Mouse (Mus musculus): Measurements from ENCODE around the gene Fabp6. TPM values are rescaled to one million over a fixed set of nuclear protein-coding genes. Genes with fewer than 3 reads are reported as not detected.

Gene Fabp6
- polyA plus RNA-seq, 1 experiment from 2014 or later: 0.36 TPM

GRCm38 (mm10) chr11:43546678-43547077 lies 54.7 kb downstream of the Fabp6 start:
- no peaks in the 10 kb centered on the region for H3K27me3 ChIP-seq (ENCODE audit: insufficient read depth, low read length)
- no peak overlapping the region for H3K4me2 ChIP-seq (ENCODE audit: low read length)
- H3K9ac ChIP-seq (ENCODE audit: low read depth, low read length): no peak overlapping the region
- no peak for DNase-seq (ENCODE audit: low spot score)
- no peak overlapping the region for H3K27ac ChIP-seq
- ATAC-seq (replicated peaks; ENCODE audit: low FRiP score, low read depth): no peak
- no peaks in the 10 kb centered on the region for H3K9me3 ChIP-seq (replicated peaks; ENCODE audit: low read length)
- peaks cover 24% of the 10 kb centered on the region for H3K4me1 ChIP-seq (replicated peaks; ENCODE audit: insufficient read depth, low read length)
- H3K4me3 ChIP-seq (replicated peaks; ENCODE audit: low read depth, low read length): no peak overlapping the region
- H3K36me3 ChIP-seq (ENCODE audit: insufficient read depth, low read length): no peaks in the 10 kb centered on the region
- WGBS: 54% methylated on average over 4 of the region's 4 CpGs
- TF ChIP-seq CTCF (IDR thresholded peaks at IDR 0.05; ENCODE audit: low read depth): no peak

Other genes starting within 250 kb of the Fabp6 start
- gene Pttg1, start 175.3 kb downstream of the Fabp6 start, polyA plus RNA-seq (2015; fragmentation: Nextera tagmentation; extraction: Ambion mirVana): 170 and 180 TPM in 2 replicates
- 62.6 and 64.0 TPM in 2 replicates for gene Slu7, start 167.8 kb downstream of the Fabp6 start, polyA plus RNA-seq (2015; fragmentation: Nextera tagmentation; extraction: Ambion mirVana)
- 27.2 and 28.0 TPM in 2 replicates for gene C1qtnf2, start 127.3 kb downstream of the Fabp6 start, polyA plus RNA-seq (2015; fragmentation: Nextera tagmentation; extraction: Ambion mirVana)
- gene Ccnjl, start 72.8 kb downstream of the Fabp6 start, polyA plus RNA-seq (2015; fragmentation: Nextera tagmentation; extraction: Ambion mirVana): 14.1 and 14.2 TPM in 2 replicates
- 3.8 and 4.6 TPM in 2 replicates for gene 4933415A04Rik, start 14.5 kb downstream of the Fabp6 start, polyA plus RNA-seq (2015; fragmentation: Nextera tagmentation; extraction: Ambion mirVana)
- 23.0 and 23.2 TPM in 2 replicates for gene Pwwp2a, start 80.5 kb upstream of the Fabp6 start, polyA plus RNA-seq (2015; fragmentation: Nextera tagmentation; extraction: Ambion mirVana)
- gene Ttc1, start 146.5 kb upstream of the Fabp6 start, polyA plus RNA-seq (2015; fragmentation: Nextera tagmentation; extraction: Ambion mirVana): 77.6 and 77.8 TPM in 2 replicates